Mouse (Mus musculus) hindbrain, embryonic 12.5 days (tissue): ENCODE measurements around the gene Gdf9. TPM values are rescaled to one million over a fixed set of nuclear protein-coding genes. Genes with fewer than 3 reads are reported as not detected.

Experiments
- ATAC-seq: fragments of 200-750 bp; cut with Nextera tagmentation; 2 replicates; pipeline ENCODE4 v1.8.0; 2017; ENCODE audit warnings: moderate TSS enrichment; ENCODE audit not compliant: low FRiP score
- H3K27ac ChIP-seq: fragments of 300-500 bp; sonication (generic); 2 replicates; pipeline ENCODE4 v1.5.1; 2016; ENCODE audit warnings: mild to moderate bottlenecking
- H3K27me3 ChIP-seq: fragments of 300-500 bp; sonication (generic); 2 replicates; pipeline ENCODE4 v1.6.1; 2016; ENCODE audit warnings: mild to moderate bottlenecking
- H3K36me3 ChIP-seq: fragments of 300-500 bp; sonication (generic); 2 replicates; pipeline ENCODE4 v1.6.1; 2016; ENCODE audit warnings: mild to moderate bottlenecking
- H3K4me1 ChIP-seq: fragments of 300-500 bp; sonication (generic); 2 replicates; pipeline ENCODE4 v1.6.1; 2016
- H3K4me2 ChIP-seq: fragments of 300-500 bp; sonication (generic); replicated peaks from 2 replicates; pipeline ENCODE4 v1.6.1; 2016; ENCODE audit warnings: mild to moderate bottlenecking
- H3K4me3 ChIP-seq: fragments of 300-500 bp; sonication (generic); 2 replicates; pipeline ENCODE4 v1.5.1; 2016; ENCODE audit warnings: mild to moderate bottlenecking
- H3K9ac ChIP-seq: fragments of 300-500 bp; sonication (generic); 2 replicates; pipeline ENCODE4 v1.6.1; 2016; ENCODE audit warnings: mild to moderate bottlenecking, moderate library complexity
- H3K9me3 ChIP-seq: fragments of 300-500 bp; sonication (generic); replicated peaks from 2 replicates; pipeline ENCODE4 v1.6.1; 2016; ENCODE audit warnings: mild to moderate bottlenecking
- WGBS: fragments of 180-500 bp; shearing (Covaris S2); methylation state at CpG from one replicate; pipeline ENCODE4 v1.1.7; 2016; 5-methylcytosine and 5-hydroxymethylcytosine counted together
- polyA plus RNA-seq: library from polyadenylated mRNA; unstranded; fragments of >200 nt; fragmentation: Nextera tagmentation; extraction: Ambion mirVana; gene quantifications from 2 replicates; pipeline ENCODE4 v1.2.1, GENCODE M21; 2016

Gene Gdf9
- polyA plus RNA-seq, 1 experiment from 2014 or later = 2.6 TPM

DNA sequence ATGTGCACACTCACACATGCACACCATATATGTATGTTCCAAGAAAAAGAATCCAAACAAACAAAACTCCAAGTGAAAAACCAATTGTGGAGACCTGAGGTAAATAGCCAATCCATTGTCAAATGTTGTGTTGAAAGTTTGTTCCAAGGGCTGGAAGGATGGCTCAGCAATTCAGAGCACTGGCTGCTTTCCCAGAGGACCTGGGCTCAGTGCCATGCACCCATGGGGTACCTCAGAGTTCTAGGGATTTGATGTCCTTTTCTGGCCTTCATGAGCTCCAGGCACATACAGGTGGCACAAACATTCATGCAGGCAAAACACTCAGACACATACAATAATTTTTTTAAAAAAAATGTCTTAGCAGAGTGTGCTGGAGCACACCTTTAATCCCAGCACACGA lies 17.7 kb downstream of the Gdf9 start:
- ATAC-seq = no peak
- Histone ChIP-seq H3K4me3 (no peak overlapping the region), H3K9me3 (no peaks in the 10 kb centered on the region), H3K36me3 (no peaks in the 10 kb centered on the region), H3K27ac (no peak overlapping the region), H3K4me1 (no peaks in the 10 kb centered on the region), H3K9ac (no peak overlapping the region), H3K27me3 (no peaks in the 10 kb centered on the region), H3K4me2 (no peak overlapping the region)
- 84% methylated on average over 1 of the region's 1 CpGs for WGBS

GRCm38 (mm10) chr11:53450070-53450705 lies 19.4 kb downstream of the Gdf9 start:
- ATAC-seq = no peak
- Histone ChIP-seq H3K9ac (no peak overlapping the region), H3K4me1 (no peaks in the 10 kb centered on the region), H3K36me3 (no peaks in the 10 kb centered on the region), H3K27me3 (0 out of 2 replicates have a peak, but pooled peaks cover 3% of the 10 kb centered on the region), H3K27ac (no peak overlapping the region), H3K4me2 (no peak overlapping the region), H3K4me3 (no peak overlapping the region), H3K9me3 (no peaks in the 10 kb centered on the region)
- WGBS = 61% methylated on average over 15 of the region's 15 CpGs

- Histone ChIP-seq H3K36me3 (no peaks in the 10 kb centered on the region), H3K27me3 (peaks cover 13% of the 10 kb centered on the region), H3K9me3 (no peaks in the 10 kb centered on the region), H3K27ac (no peak overlapping the region), H3K4me2 (no peak overlapping the region), H3K9ac (no peak overlapping the region), H3K4me3 (no peak overlapping the region), H3K4me1 (no peaks in the 10 kb centered on the region)
- 80% methylated on average over 2 of the region's 2 CpGs for WGBS
- ATAC-seq = no peak
These were observed 20.5 kb downstream of the Gdf9 start for GRCm38 (mm10) chr11:53451361-53451760.

GRCm38 (mm10) chr11:53452396-53452795 lies 21.6 kb downstream of the Gdf9 start:
- WGBS = 97% methylated on average over 9 of the region's 9 CpGs
- no peak overlapping the region for H3K4me2 ChIP-seq
- H3K27ac ChIP-seq = no peak overlapping the region
- H3K27me3 ChIP-seq = peaks cover 22% of the 10 kb centered on the region
- no peaks in the 10 kb centered on the region for H3K9me3 ChIP-seq
- H3K9ac ChIP-seq = no peak overlapping the region
- ATAC-seq = no peak
- H3K36me3 ChIP-seq = no peaks in the 10 kb centered on the region
- peaks cover 6% of the 10 kb centered on the region for H3K4me1 ChIP-seq
- no peak overlapping the region for H3K4me3 ChIP-seq

- Histone ChIP-seq H3K36me3 (no peaks in the 10 kb centered on the region), H3K4me2 (no peak overlapping the region), H3K4me3 (no peak overlapping the region), H3K9ac (no peak overlapping the region), H3K27me3 (peaks cover 29% of the 10 kb centered on the region), H3K27ac (no peak overlapping the region), H3K4me1 (peaks cover 7% of the 10 kb centered on the region), H3K9me3 (no peaks in the 10 kb centered on the region)
- no peak for ATAC-seq
- 89% methylated on average over 5 of the region's 5 CpGs for WGBS
These were observed 22.2 kb downstream of the Gdf9 start for GRCm38 (mm10) chr11:53453031-53453430.

DNA sequence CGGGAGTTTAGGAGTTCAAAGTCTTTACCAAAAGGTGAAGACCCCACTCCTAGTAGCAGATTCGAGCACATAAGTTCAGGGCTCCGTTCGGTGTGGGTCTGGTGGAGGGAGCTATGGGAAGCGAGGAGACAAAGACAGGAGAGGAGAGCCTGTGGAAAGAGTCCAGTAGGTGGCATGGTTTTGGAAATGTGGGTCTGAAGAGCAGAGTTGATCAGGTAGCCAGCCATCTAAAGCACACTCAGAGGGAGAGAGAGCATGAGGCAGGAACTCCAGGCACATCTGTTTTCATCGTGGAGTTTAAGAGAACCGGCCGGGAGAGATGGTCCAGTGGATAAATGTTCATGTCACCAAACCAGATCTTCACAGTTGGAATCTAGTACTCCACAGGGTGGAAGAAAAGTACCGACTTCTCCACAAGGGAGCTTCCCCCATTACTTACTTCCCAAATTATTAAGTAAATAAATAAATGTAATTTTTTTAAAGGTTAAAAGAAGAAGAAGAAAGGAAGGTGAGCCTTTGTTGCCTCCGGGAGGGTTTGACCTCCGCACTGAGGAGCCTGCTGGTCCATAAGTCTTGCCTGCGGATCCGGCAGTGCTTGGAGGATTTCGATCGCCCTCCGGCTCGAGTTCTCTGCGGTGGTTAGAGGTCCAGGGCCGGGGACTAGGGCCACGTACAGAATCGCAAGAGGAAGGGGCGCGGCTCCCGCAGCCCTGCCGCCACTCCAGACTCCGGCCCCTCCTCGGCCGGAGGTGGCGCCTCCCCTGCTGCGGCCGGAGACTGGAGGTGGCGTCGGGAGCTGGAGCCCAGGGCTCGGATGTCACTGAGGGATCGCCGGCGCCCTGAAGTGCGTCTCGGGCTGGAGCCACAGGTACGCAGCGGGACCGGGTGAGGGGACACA lies 25.9 kb downstream of the Gdf9 start, which contains the start of the genes Gm10447 and Shroom1:
TSS of gene Gm10447 (minus strand) at position 637 of the 898 bp plus-strand sequence.
TSS of gene Shroom1 (plus strand) at position 732 of the 898 bp plus-strand sequence.
- H3K27ac ChIP-seq = no peak within 1 kb of the TSS
- H3K27me3 ChIP-seq = peaks cover 55% of the 10 kb centered on the region
- H3K9ac ChIP-seq = peak within 1 kb of the TSS; percentile 51
- no peaks in the 10 kb centered on the region for H3K36me3 ChIP-seq
- ATAC-seq = peak; percentile 48; the same call in 1 of the 2 replicates
- H3K4me2 ChIP-seq = peak within 1 kb of the TSS; percentile 75
- 4% methylated on average over 42 of the region's 42 CpGs for WGBS
- no peaks in the 10 kb centered on the region for H3K9me3 ChIP-seq
- peak within 1 kb of the TSS; percentile 48 for H3K4me3 ChIP-seq
- peaks cover 7% of the 10 kb centered on the region for H3K4me1 ChIP-seq

- Histone ChIP-seq H3K4me2 (peak overlapping the region; percentile 75), H3K27ac (no peak overlapping the region), H3K27me3 (peaks cover 62% of the 10 kb centered on the region), H3K36me3 (no peaks in the 10 kb centered on the region), H3K4me1 (peaks cover 7% of the 10 kb centered on the region), H3K9ac (peak overlapping the region; percentile 51), H3K4me3 (peak overlapping the region; percentile 48), H3K9me3 (no peaks in the 10 kb centered on the region)
- 5% methylated on average over 29 of the region's 29 CpGs for WGBS
- no peak for ATAC-seq
These were observed 26.6 kb downstream of the Gdf9 start for GRCm38 (mm10) chr11:53457372-53457954.

DNA sequence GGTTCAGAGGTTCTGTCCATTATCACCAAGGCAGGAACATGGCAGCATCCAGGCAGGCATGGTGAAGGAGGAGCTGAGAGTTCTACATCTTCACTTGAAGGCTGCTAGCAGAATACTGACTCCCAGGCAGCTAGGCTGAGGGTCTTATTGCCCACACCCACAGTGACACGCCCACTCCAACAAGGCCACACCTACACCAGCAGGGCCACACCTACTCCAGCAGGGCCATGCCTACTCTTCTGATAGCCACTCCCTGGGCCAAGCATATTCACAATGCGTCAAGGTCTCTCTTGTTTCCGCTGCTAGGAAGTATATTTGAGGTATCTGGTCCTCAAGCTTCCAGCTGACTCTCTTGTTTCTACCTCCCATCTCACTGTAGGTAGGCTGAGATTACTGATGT lies 28.2 kb downstream of the Gdf9 start:
- H3K36me3 ChIP-seq = no peaks in the 10 kb centered on the region
- no peak overlapping the region for H3K27ac ChIP-seq
- no peak for ATAC-seq
- H3K4me3 ChIP-seq = no peak overlapping the region
- H3K9ac ChIP-seq = no peak overlapping the region
- no peaks in the 10 kb centered on the region for H3K9me3 ChIP-seq
- 65% methylated on average over 3 of the region's 3 CpGs for whole genome bisulfite sequencing
- H3K4me2 ChIP-seq = no peak overlapping the region
- H3K4me1 ChIP-seq = peaks cover 17% of the 10 kb centered on the region
- peaks cover 78% of the 10 kb centered on the region for H3K27me3 ChIP-seq

- no peak overlapping the region for H3K4me3 ChIP-seq
- no peaks in the 10 kb centered on the region for H3K9me3 ChIP-seq
- H3K4me2 ChIP-seq = no peak overlapping the region
- WGBS = 83% methylated on average over 3 of the region's 3 CpGs
- H3K27me3 ChIP-seq = peaks cover 86% of the 10 kb centered on the region
- ATAC-seq = no peak
- H3K4me1 ChIP-seq = peaks cover 17% of the 10 kb centered on the region
- H3K9ac ChIP-seq = no peak overlapping the region
- H3K27ac ChIP-seq = no peak overlapping the region
- no peaks in the 10 kb centered on the region for H3K36me3 ChIP-seq
These were observed 29.4 kb downstream of the Gdf9 start for GRCm38 (mm10) chr11:53460192-53460591.

GRCm38 (mm10) chr11:53461727-53462126 lies 30.9 kb downstream of the Gdf9 start:
- H3K9ac ChIP-seq = no peak overlapping the region

GRCm38 (mm10) chr11:53463551-53464424 lies 33.0 kb downstream of the Gdf9 start:
- no peak for ATAC-seq
- 6% methylated on average over 55 of the region's 55 CpGs for WGBS
- Histone ChIP-seq H3K27me3 (peaks cover 86% of the 10 kb centered on the region), H3K4me2 (peak overlapping the region; percentile 69), H3K4me1 (peaks cover 17% of the 10 kb centered on the region), H3K9me3 (no peaks in the 10 kb centered on the region), H3K36me3 (no peaks in the 10 kb centered on the region), H3K27ac (no peak overlapping the region), H3K4me3 (peak overlapping the region; percentile 34), H3K9ac (peak overlapping the region; percentile 25)

More at GRCm38 (mm10) chr11:53461727-53462126, 30.9 kb downstream of the Gdf9 start:
- Histone ChIP-seq H3K9me3 (no peaks in the 10 kb centered on the region), H3K36me3 (no peaks in the 10 kb centered on the region), H3K4me3 (no peak overlapping the region), H3K4me1 (peaks cover 23% of the 10 kb centered on the region), H3K4me2 (no peak overlapping the region), H3K27me3 (peaks cover 89% of the 10 kb centered on the region), H3K27ac (no peak overlapping the region)
- WGBS = 19% methylated on average over 5 of the region's 5 CpGs
- ATAC-seq = no peak
